Mouse (Mus musculus): ENCODE results near the gene Tes. TPM values are rescaled to one million over a fixed set of nuclear protein-coding genes. Genes with fewer than 3 reads are reported as not detected.

Gene Tes
- polyA plus RNA-seq (2012): 41.9 and 55.7 TPM in 2 replicates

GRCm38 (mm10) chr6:17064936-17065790 is at the start of gene Tes:
Gene Tes, plus strand, starts transcription at chr6:17065149.

Other genes starting within 250 kb of the Tes start
- 2.4 and 6.4 TPM in 2 replicates for gene Tfec, start 166.7 kb upstream of the Tes start, polyA plus RNA-seq (2012)
- 0.37 and 0.53 TPM in 2 replicates for gene Cav2, start 216.0 kb downstream of the Tes start, polyA plus RNA-seq (2012)
- not detected in 2 replicates for gene Cav1, start 241.2 kb downstream of the Tes start, polyA plus RNA-seq (2012)